Mouse (Mus musculus): ENCODE data around the gene Cd5.
A peak's percentile ranks its signal among the peaks of the same experiment; 100 is the strongest.

Gene Cd5

DNA sequence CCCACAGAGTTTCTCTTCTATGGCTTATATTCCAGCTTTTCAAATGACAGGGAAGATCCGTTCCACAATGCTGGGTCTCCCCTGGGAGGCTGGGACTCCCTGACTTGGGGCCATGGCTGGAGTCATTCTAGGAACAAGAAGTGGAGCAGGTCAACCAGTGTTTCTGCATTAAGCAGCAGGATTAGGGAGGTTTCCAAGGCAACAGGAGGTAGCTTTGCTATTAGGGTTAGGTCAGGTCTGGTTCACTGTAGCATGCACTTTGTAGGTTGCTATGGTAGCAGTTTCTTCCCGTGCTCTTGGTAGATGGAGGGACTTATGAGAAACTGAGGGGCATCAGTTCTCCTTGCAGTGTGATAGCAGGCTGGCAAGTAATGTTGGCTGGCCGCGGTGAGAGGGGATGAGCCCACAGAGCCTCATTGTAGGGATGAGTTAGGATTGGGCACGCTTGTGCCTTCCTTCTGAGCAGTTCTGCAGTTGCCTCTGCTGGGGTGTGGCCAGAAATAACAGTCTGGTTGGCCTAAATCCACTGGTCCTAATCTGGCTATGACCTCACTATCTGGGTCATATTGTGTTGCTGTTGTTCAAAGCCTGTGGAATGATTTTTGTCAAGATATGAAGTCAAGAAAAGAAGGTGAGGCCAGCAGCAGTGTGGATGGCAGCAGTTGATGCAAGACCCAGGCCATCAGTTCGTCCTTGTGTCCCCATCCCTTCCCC lies 37.6 kb downstream of the Cd5 start:
- no peak for DNase-seq (ENCODE audit: low read depth)

DNA sequence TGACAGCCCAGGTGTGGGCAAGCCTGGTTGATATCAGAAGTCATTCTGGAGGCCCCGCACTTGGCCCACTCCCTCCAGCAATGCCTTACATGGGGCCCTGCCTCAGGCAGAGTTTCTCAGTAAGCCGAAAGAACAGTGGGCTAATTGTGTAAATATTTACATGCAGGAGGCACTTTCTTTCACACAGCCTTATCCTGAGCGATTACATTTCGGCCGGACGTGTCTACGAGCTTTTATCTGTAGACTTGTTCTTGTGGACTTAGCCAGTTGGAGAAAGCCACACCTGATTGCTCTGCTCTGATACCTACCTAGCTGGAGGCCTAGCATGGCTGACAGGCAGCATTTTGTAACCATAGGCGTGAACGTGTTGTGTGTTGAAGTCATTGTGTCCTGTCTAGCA lies 39.0 kb downstream of the Cd5 start:
- no peak for DNase-seq (ENCODE audit: low read depth)

DNA sequence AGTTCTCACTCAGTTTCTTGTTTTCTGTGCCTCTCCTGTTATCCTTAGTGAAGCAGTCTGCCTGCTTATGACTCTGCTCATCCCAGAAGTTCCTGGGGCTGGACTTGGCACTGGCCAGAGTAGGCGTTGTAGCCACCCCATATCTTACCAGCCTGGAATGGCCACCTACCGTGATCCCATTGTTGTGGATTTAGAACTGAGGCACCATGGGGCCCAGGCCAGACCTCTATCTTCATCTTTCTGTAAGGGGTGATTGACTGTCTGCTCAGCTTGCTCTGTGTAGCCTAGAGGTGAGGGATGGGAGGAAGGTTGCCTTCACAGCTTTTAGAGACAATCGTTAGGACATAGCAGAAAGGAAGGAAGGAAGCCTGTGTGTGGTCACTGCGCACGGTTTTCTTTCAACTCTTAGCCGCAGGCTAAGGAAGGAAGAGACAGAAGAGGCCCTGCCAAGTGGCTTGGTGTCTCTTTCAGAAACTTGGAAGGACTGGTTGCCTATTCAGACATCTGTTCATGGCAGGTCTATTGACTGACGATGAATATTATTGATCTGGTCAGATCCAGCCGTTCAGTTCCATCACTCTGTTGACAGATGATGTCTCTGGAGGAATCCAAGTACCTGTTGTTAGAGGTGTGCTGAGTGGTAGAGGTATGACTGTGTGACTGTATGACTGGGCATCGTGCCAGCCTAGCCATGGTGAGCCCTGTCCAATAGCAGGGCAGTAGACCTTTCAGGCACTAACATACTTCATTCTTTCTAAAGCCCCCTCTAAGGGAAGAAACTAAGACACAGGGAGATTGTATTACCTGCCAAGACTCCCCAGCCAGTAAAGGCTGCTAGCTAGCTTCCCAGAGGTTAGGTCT lies 40.4 kb downstream of the Cd5 start:
- peak; percentile 89 for DNase-seq (ENCODE audit: low read depth)

DNA sequence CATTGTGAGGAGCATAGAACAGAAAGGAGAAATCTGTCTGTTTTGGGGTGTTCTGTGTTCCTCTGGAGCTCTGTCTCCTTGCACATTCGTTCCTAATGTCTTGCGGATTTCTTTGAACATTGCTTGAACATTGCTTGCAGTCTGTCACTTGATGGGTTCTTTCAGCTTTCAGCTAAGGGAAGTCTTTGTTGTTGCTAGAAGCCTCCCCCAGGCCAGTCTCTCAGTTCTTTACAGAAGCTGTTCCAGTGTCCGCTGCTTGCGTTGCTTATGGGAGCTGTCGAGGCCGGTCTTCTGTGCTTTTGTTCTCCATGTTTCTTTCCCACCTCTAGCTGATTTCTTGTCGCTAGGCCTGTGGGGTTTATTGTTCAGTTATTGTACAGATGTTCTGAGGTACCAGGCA lies 43.0 kb downstream of the Cd5 start:
- DNase-seq (ENCODE audit: low read depth): no peak

GRCm38 (mm10) chr19:10693926-10694682 lies 44.7 kb downstream of the Cd5 start:
- DNase-seq (ENCODE audit: low read depth): peak; percentile 66

- no peak for DNase-seq (ENCODE audit: low read depth)
Measured at GRCm38 (mm10) chr19:10692361-10692760, 46.4 kb downstream of the Cd5 start.

DNA sequence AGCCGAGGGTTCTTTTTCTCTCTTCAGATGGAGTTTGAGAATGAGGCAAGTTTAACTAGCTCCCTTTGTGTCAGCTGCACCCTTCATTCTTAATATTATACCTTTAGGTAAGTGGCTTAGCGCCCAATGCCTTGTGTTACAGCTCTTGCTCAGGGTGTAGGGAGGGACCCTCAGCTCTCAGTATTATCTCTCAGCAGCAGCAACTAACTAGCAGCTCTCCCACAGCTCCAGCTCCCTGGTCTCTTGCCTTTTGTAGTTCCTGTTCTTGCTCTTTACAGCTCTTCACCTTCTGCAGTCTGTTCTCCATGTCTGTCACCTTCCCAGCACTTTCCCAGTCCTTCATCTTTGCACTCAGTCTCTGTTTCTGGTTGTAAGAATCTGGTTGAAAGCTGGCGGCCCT lies 47.1 kb downstream of the Cd5 start:
- DNase-seq (ENCODE audit: low read depth): no peak

GRCm38 (mm10) chr19:10691121-10691520 lies 47.7 kb downstream of the Cd5 start:
- no peak for DNase-seq (ENCODE audit: low read depth)

DNA sequence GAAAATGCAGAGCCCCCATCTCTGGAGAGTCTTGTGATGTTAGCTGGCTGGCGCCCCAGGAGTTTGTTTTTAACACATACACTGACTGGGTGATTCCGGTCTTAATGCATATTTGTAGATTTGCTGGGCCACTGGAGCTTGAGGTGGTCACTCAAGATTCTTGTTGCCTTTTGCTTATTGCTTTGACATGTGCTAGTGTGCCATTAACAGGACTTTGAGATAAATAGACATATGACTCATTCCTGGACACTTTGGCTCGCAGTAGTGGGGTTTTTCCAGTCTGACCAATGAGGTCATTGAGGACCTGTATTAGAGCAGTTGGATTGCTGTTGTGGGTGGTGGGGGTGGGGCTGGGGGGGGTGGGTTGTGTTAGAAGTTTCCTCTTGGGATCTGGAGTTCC lies 48.5 kb downstream of the Cd5 start:
- DNase-seq (ENCODE audit: low read depth): peak; percentile 66

GRCm38 (mm10) chr19:10689470-10690166 lies 49.2 kb downstream of the Cd5 start:
- DNase-seq (ENCODE audit: low read depth): no peak

GRCm38 (mm10) chr19:10688537-10689352 lies 50.1 kb downstream of the Cd5 start, which contains the start of gene Vps37c:
TSS of gene Vps37c (plus strand) at chr19:10688735.
- DNase-seq (ENCODE audit: low read depth): peak; percentile 90

- DNase-seq (ENCODE audit: low read depth): no peak
Measured at GRCm38 (mm10) chr19:10685727-10686126, 53.1 kb downstream of the Cd5 start.

GRCm38 (mm10) chr19:10685081-10685480 lies 53.7 kb downstream of the Cd5 start:
- no peak for DNase-seq (ENCODE audit: low read depth)

DNA sequence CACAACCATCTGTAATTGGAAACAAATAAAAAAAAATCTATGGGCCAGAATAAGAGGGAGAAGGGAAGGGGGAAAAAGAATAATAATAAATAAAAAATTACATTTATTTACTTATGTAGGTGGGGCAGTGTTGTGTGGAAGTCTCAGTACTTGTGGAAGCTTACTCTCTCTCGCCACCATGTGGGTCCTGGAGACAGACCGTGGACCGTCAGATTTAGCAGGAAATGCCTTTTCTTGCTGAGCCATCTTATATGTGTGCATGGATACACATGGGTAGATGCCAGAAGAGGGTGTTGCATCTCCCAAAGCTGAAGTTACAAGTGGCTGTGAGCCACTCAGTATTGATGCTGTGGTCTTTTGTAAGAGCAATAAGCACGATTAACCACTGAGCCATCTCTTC lies 57.2 kb downstream of the Cd5 start:
- peak; percentile 61 for DNase-seq (ENCODE audit: low read depth)

DNA sequence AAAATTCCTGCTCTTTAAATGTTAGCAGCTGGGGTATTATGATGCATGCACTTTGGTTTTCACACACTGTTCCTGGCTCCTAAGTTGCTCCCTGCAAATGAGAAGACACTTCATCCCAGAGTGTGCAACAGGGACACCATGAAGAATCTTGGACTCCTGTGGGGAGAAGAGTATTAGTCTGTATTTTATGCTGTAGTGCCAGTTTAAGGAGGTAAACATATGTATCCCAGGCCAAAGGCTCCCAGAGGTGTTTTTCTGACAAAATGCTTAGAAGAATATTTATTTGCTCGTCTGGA lies 60.1 kb downstream of the Cd5 start:
- DNase-seq (ENCODE audit: low read depth): no peak

- peak; percentile 80 for DNase-seq (ENCODE audit: low read depth)
Measured at GRCm38 (mm10) chr19:10677915-10678771, 60.7 kb downstream of the Cd5 start, which contains the start of gene Pga5. TSS of gene Pga5 (minus strand) at chr19:10678071.

- DNase-seq (ENCODE audit: low read depth): no peak
Measured at GRCm38 (mm10) chr19:10676656-10677055, 62.1 kb downstream of the Cd5 start.

GRCm38 (mm10) chr19:10673275-10673674 lies 65.5 kb downstream of the Cd5 start:
- DNase-seq (ENCODE audit: low read depth): no peak

GRCm38 (mm10) chr19:10671854-10672417 lies 66.9 kb downstream of the Cd5 start:
- DNase-seq (ENCODE audit: low read depth): no peak

- no peak for DNase-seq (ENCODE audit: low read depth)
Measured at GRCm38 (mm10) chr19:10671319-10671718, 67.5 kb downstream of the Cd5 start.

Measured in 416B (cell line).